Mouse (Mus musculus): ENCODE measurements at regions not wholly inside any gene's neighbourhood (a gene's known extent, or its start where the extent isn't known, plus 50 kb on each side); places are given as distances from the start of the nearest gene placed in this dataset.

- Histone ChIP-seq H3K36me3 (ENCODE audit: control insufficient read depth in 1 of 2, insufficient read depth in 2 of 2, low read length in 2 of 2) (no peaks in the 10 kb centered on the region), H3K27me3 (ENCODE audit: control insufficient read depth in 1 of 2, insufficient read depth in 2 of 2, low read length in 2 of 2) (no peaks in the 10 kb centered on the region), H3K9ac (ENCODE audit: control insufficient read depth, low read depth, low read length, poor library complexity, severe bottlenecking) (no peak overlapping the region), H3K27ac (ENCODE audit: control insufficient read depth, low read depth, low read length) (no peak overlapping the region), H3K9me3 (replicated peaks; ENCODE audit: insufficient read depth, low read length) (no peaks in the 10 kb centered on the region), H3K4me1 (ENCODE audit: control insufficient read depth in 1 of 2, insufficient read depth in 2 of 2, low read length in 2 of 2) (no peaks in the 10 kb centered on the region), H3K79me2 (ENCODE audit: control insufficient read depth, insufficient read depth, low read length, poor library complexity) (no peaks in the 10 kb centered on the region), H3K4me3 (ENCODE audit: control insufficient read depth in 1 of 2, insufficient read depth in 1 of 2, low read depth in 2 of 2, low read length in 2 of 2) (no peak overlapping the region)
- no peak for DNase-seq (ENCODE audit: low read depth, low spot score)
- TF ChIP-seq ELF1 (IDR thresholded peaks at IDR 0.05; ENCODE audit: low read depth, low read length): no peak
- no peak for TF ChIP-seq GABPA (IDR thresholded peaks at IDR 0.05; ENCODE audit: low read depth, low read length)
- no peak for TF ChIP-seq ZMIZ1 (IDR thresholded peaks at IDR 0.05; ENCODE audit: low read depth, low read length)
- TF ChIP-seq TAL1 (IDR thresholded peaks at IDR 0.05; ENCODE audit: low read length): no peak
- TF ChIP-seq TBP (IDR thresholded peaks at IDR 0.05; ENCODE audit: low read depth, low read length): no peak
- no peak for TF ChIP-seq POLR2AphosphoS2 (IDR thresholded peaks at IDR 0.05; ENCODE audit: low read length)
- TF ChIP-seq KAT2A (conservative IDR thresholded peaks at IDR 0.05; ENCODE audit: low read depth, low read length): no peak
- TF ChIP-seq MYB (IDR thresholded peaks at IDR 0.05; ENCODE audit: low read depth, low read length): no peak
- no peak for TF ChIP-seq POLR2AphosphoS5 (IDR thresholded peaks at IDR 0.05; ENCODE audit: borderline replicate concordance, low read depth, low read length)
- no peak for TF ChIP-seq ZKSCAN1 (IDR thresholded peaks at IDR 0.05; ENCODE audit: low read depth, low read length)
- no peak for TF ChIP-seq ETS1 (IDR thresholded peaks at IDR 0.05; ENCODE audit: low read depth, low read length)
- no peak for TF ChIP-seq EP300 (IDR thresholded peaks at IDR 0.05; ENCODE audit: low read depth in 1 of 2, low read length in 2 of 2)
- TF ChIP-seq CTCF (IDR thresholded peaks at IDR 0.05 in 2 of 3, conservative IDR thresholded peaks at IDR 0.05 in 1 of 3; ENCODE audit: control insufficient read depth in 1 of 3, insufficient read depth in 1 of 3, low read depth in 2 of 3, low read length in 3 of 3, poor library complexity in 1 of 3, severe bottlenecking in 1 of 3): no peak
- no peak for TF ChIP-seq POLR2A (IDR thresholded peaks at IDR 0.05; ENCODE audit: control insufficient read depth in 1 of 2, insufficient read depth in 1 of 2, low read depth in 1 of 2, low read length in 2 of 2, poor library complexity in 1 of 2)
- TF ChIP-seq SIN3A (IDR thresholded peaks at IDR 0.05; ENCODE audit: low read length): no peak
- TF ChIP-seq USF2 (IDR thresholded peaks at IDR 0.05; ENCODE audit: borderline replicate concordance in 1 of 2, insufficient read depth in 1 of 2, low read depth in 1 of 2, low read length in 2 of 2): no peak
- TF ChIP-seq HCFC1 (IDR thresholded peaks at IDR 0.05; ENCODE audit: low read depth, low read length): no peak
- TF ChIP-seq MAZ (IDR thresholded peaks at IDR 0.05; ENCODE audit: low read depth, low read length): no peak
- no peak for TF ChIP-seq TCF12 (IDR thresholded peaks at IDR 0.05; ENCODE audit: low read depth, low read length)
- TF ChIP-seq NRF1 (IDR thresholded peaks at IDR 0.05; ENCODE audit: insufficient read depth, low read depth, low read length, poor library complexity, severe bottlenecking): no peak
Observed at GRCm38 (mm10) chr4:95233034-95233433, 181.0 kb upstream of the Jun start.

DNA sequence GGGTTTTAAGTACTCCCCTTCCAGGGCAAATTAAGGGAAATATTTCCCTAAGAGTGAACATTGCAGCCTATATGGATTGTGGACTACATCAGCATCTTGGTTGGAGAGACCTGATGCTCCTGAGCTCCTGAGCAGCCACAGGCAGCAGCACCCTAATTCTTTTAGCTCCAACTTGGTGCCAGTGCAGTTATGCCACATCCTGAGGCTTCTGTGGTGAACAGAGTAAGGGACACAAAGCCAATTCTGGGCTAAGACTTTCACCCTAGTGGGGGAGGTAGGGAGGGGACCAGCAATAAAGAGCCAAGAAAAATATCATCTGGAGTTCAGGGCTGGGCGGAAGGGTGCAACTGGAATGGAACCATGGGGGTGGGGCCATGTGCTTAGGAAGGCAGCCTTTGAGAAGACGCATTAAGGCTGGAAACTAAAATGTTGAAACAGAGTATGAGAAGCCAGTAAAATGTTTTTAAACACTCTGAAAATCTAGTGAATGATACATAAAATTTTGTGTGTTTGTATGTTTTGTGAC, 182.1 kb upstream of the Jun start:
- Histone ChIP-seq H3K4me1 (ENCODE audit: control insufficient read depth in 1 of 2, insufficient read depth in 2 of 2, low read length in 2 of 2) (no peaks in the 10 kb centered on the region), H3K27ac (ENCODE audit: control insufficient read depth, low read depth, low read length) (no peak overlapping the region), H3K4me3 (ENCODE audit: control insufficient read depth in 1 of 2, insufficient read depth in 1 of 2, low read depth in 2 of 2, low read length in 2 of 2) (no peak overlapping the region), H3K36me3 (ENCODE audit: control insufficient read depth in 1 of 2, insufficient read depth in 2 of 2, low read length in 2 of 2) (no peaks in the 10 kb centered on the region), H3K79me2 (ENCODE audit: control insufficient read depth, insufficient read depth, low read length, poor library complexity) (no peaks in the 10 kb centered on the region), H3K27me3 (ENCODE audit: control insufficient read depth in 1 of 2, insufficient read depth in 2 of 2, low read length in 2 of 2) (no peaks in the 10 kb centered on the region), H3K9me3 (replicated peaks; ENCODE audit: insufficient read depth, low read length) (no peaks in the 10 kb centered on the region), H3K9ac (ENCODE audit: control insufficient read depth, low read depth, low read length, poor library complexity, severe bottlenecking) (no peak overlapping the region)
- no peak for TF ChIP-seq HCFC1 (IDR thresholded peaks at IDR 0.05; ENCODE audit: low read depth, low read length)
- no peak for TF ChIP-seq CTCF (IDR thresholded peaks at IDR 0.05 in 2 of 3, conservative IDR thresholded peaks at IDR 0.05 in 1 of 3; ENCODE audit: control insufficient read depth in 1 of 3, insufficient read depth in 1 of 3, low read depth in 2 of 3, low read length in 3 of 3, poor library complexity in 1 of 3, severe bottlenecking in 1 of 3)
- TF ChIP-seq UBTF (IDR thresholded peaks at IDR 0.05; ENCODE audit: borderline replicate concordance, insufficient read depth, low read depth, low read length): no peak
- TF ChIP-seq POLR2AphosphoS5 (IDR thresholded peaks at IDR 0.05; ENCODE audit: borderline replicate concordance, low read depth, low read length): no peak
- TF ChIP-seq ELF1 (IDR thresholded peaks at IDR 0.05; ENCODE audit: low read depth, low read length): no peak
- DNase-seq (ENCODE audit: low read depth, low spot score): no peak
